Mouse (Mus musculus) limb, embryonic 15.5 days (tissue): Measurements from ENCODE around the gene Slc12a6. TPM values are rescaled to one million over a fixed set of nuclear protein-coding genes. Genes with fewer than 3 reads are reported as not detected.

Source experiments
- ATAC-seq: fragments of 200-750 bp; cut with Nextera tagmentation; 2 replicates; pipeline ENCODE4 v1.8.0; 2017; ENCODE audit warnings: low read depth, moderate TSS enrichment; ENCODE audit not compliant: insufficient number of reproducible peaks, low FRiP score, low TSS enrichment
- H3K27ac ChIP-seq: fragments of 300-500 bp; sonication (generic); 2 replicates; pipeline ENCODE4 v1.5.1; 2015; ENCODE audit warnings: moderate library complexity, mild to moderate bottlenecking, inconsistent platforms
- H3K27me3 ChIP-seq: fragments of 300-500 bp; sonication (generic); 2 replicates; pipeline ENCODE4 v1.6.1; 2015; ENCODE audit warnings: inconsistent platforms
- H3K36me3 ChIP-seq: fragments of 300-500 bp; sonication (generic); 2 replicates; pipeline ENCODE4 v1.6.1; 2015; ENCODE audit warnings: inconsistent platforms
- H3K4me1 ChIP-seq: fragments of 300-500 bp; sonication (generic); 2 replicates; pipeline ENCODE4 v1.6.1; 2015; ENCODE audit warnings: inconsistent platforms
- H3K4me2 ChIP-seq: fragments of 300-500 bp; sonication (generic); 2 replicates; pipeline ENCODE4 v1.6.1; 2015; ENCODE audit warnings: mild to moderate bottlenecking, inconsistent platforms
- H3K4me3 ChIP-seq: fragments of 300-500 bp; sonication (generic); 2 replicates; pipeline ENCODE4 v1.5.1; 2015; ENCODE audit warnings: mild to moderate bottlenecking, inconsistent platforms
- H3K9ac ChIP-seq: fragments of 300-500 bp; sonication (generic); 2 replicates; pipeline ENCODE4 v1.6.1; 2015; ENCODE audit warnings: inconsistent platforms
- H3K9me3 ChIP-seq: fragments of 300-500 bp; sonication (generic); 2 replicates; pipeline ENCODE4 v1.6.1; 2016; ENCODE audit warnings: inconsistent platforms
- WGBS: fragments of 180-500 bp; shearing (Covaris S2); methylation state at CpG from one replicate; pipeline ENCODE4 v1.1.7; 2015; 5-methylcytosine and 5-hydroxymethylcytosine counted together
- polyA plus RNA-seq: library from polyadenylated mRNA; unstranded; fragments of >200 nt; fragmentation: Nextera tagmentation; extraction: Ambion mirVana; gene quantifications from 2 replicates; pipeline ENCODE4 v1.2.1, GENCODE M21; 2015

Gene Slc12a6
- 8.0 and 8.6 TPM in 2 replicates for polyA plus RNA-seq

GRCm38 (mm10) chr2:112265448-112266241 lies at the start of gene Slc12a6:
Gene Slc12a6, plus strand, starts transcription at chr2:112265825.
- H3K27ac ChIP-seq: peak within 1 kb of the TSS; percentile 87
- 0% methylated on average over 66 of the region's 85 CpGs for WGBS
- peak within 1 kb of the TSS; percentile 74 for H3K9ac ChIP-seq
- H3K27me3 ChIP-seq: no peaks in the 10 kb centered on the region
- H3K9me3 ChIP-seq: no peaks in the 10 kb centered on the region
- H3K4me1 ChIP-seq: peaks cover 24% of the 10 kb centered on the region
- H3K4me2 ChIP-seq: peak within 1 kb of the TSS; percentile 74
- 0 out of 2 replicates have a peak, but pooled peaks cover 2% of the 10 kb centered on the region for H3K36me3 ChIP-seq
- ATAC-seq: peak; percentile 95
- H3K4me3 ChIP-seq: peak within 1 kb of the TSS; percentile 78

- Histone ChIP-seq H3K27ac (no peak overlapping the region), H3K4me3 (no peak overlapping the region), H3K9ac (no peak overlapping the region), H3K27me3 (no peaks in the 10 kb centered on the region), H3K4me2 (no peak overlapping the region), H3K4me1 (no peaks in the 10 kb centered on the region), H3K36me3 (no peaks in the 10 kb centered on the region), H3K9me3 (no peaks in the 10 kb centered on the region)
- 3% methylated on average over 1 of the region's 1 CpGs for WGBS
- no peak for ATAC-seq
These were observed 49.6 kb upstream of the Slc12a6 start for GRCm38 (mm10) chr2:112215977-112216376.

GRCm38 (mm10) chr2:112217614-112218013 lies 48.0 kb upstream of the Slc12a6 start:
- ATAC-seq: no peak
- no peak overlapping the region for H3K27ac ChIP-seq
- 72% methylated on average over 6 of the region's 6 CpGs for whole genome bisulfite sequencing

GRCm38 (mm10) chr2:112220880-112221279 lies 44.7 kb upstream of the Slc12a6 start:
- Histone ChIP-seq H3K4me3 (no peak overlapping the region), H3K4me1 (no peaks in the 10 kb centered on the region), H3K36me3 (no peaks in the 10 kb centered on the region), H3K9me3 (no peaks in the 10 kb centered on the region), H3K27ac (no peak overlapping the region), H3K27me3 (no peaks in the 10 kb centered on the region), H3K4me2 (no peak overlapping the region), H3K9ac (no peak overlapping the region)
- 83% methylated on average over 5 of the region's 5 CpGs for WGBS
- no peak for ATAC-seq

More at GRCm38 (mm10) chr2:112217614-112218013, 48.0 kb upstream of the Slc12a6 start:
- Histone ChIP-seq H3K27me3 (no peaks in the 10 kb centered on the region), H3K9ac (no peak overlapping the region), H3K9me3 (no peaks in the 10 kb centered on the region), H3K4me3 (no peak overlapping the region), H3K4me1 (no peaks in the 10 kb centered on the region), H3K4me2 (no peak overlapping the region), H3K36me3 (no peaks in the 10 kb centered on the region)

- no peak for ATAC-seq
- H3K27ac ChIP-seq: no peak overlapping the region
- 70% methylated on average over 5 of the region's 5 CpGs for WGBS
- no peaks in the 10 kb centered on the region for H3K27me3 ChIP-seq
- no peak overlapping the region for H3K4me3 ChIP-seq
- H3K4me2 ChIP-seq: no peak overlapping the region
- H3K9me3 ChIP-seq: no peaks in the 10 kb centered on the region
- H3K4me1 ChIP-seq: no peaks in the 10 kb centered on the region
- no peaks in the 10 kb centered on the region for H3K36me3 ChIP-seq
- H3K9ac ChIP-seq: no peak overlapping the region
These were observed 43.0 kb upstream of the Slc12a6 start for GRCm38 (mm10) chr2:112222607-112223006.

GRCm38 (mm10) chr2:112224356-112224755 lies 41.3 kb upstream of the Slc12a6 start:
- H3K27ac ChIP-seq: no peak overlapping the region
- H3K9me3 ChIP-seq: no peaks in the 10 kb centered on the region
- H3K4me1 ChIP-seq: no peaks in the 10 kb centered on the region
- no peak for ATAC-seq
- no peak overlapping the region for H3K4me2 ChIP-seq
- H3K9ac ChIP-seq: no peak overlapping the region
- H3K27me3 ChIP-seq: no peaks in the 10 kb centered on the region
- H3K36me3 ChIP-seq: no peaks in the 10 kb centered on the region
- no peak overlapping the region for H3K4me3 ChIP-seq
- WGBS: 53% methylated on average over 4 of the region's 4 CpGs

- H3K27me3 ChIP-seq: no peaks in the 10 kb centered on the region
- H3K4me3 ChIP-seq: no peak overlapping the region
- H3K4me2 ChIP-seq: no peak overlapping the region
- H3K9ac ChIP-seq: no peak overlapping the region
- ATAC-seq: no peak
- 93% methylated on average over 1 of the region's 1 CpGs for WGBS
- no peaks in the 10 kb centered on the region for H3K9me3 ChIP-seq
- no peak overlapping the region for H3K27ac ChIP-seq
- no peaks in the 10 kb centered on the region for H3K4me1 ChIP-seq
- H3K36me3 ChIP-seq: no peaks in the 10 kb centered on the region
These were observed 33.0 kb upstream of the Slc12a6 start for GRCm38 (mm10) chr2:112232623-112233022.

GRCm38 (mm10) chr2:112236620-112237019 lies 29.0 kb upstream of the Slc12a6 start:
- no peak overlapping the region for H3K4me2 ChIP-seq

GRCm38 (mm10) chr2:112238006-112238405 lies 27.6 kb upstream of the Slc12a6 start:
- Histone ChIP-seq H3K4me2 (no peak overlapping the region), H3K9me3 (no peaks in the 10 kb centered on the region), H3K4me3 (no peak overlapping the region), H3K9ac (no peak overlapping the region), H3K27ac (no peak overlapping the region), H3K27me3 (no peaks in the 10 kb centered on the region), H3K36me3 (no peaks in the 10 kb centered on the region), H3K4me1 (peaks cover 16% of the 10 kb centered on the region)
- ATAC-seq: no peak
- WGBS: 6% methylated on average over 4 of the region's 4 CpGs

More at GRCm38 (mm10) chr2:112236620-112237019, 29.0 kb upstream of the Slc12a6 start:
- ATAC-seq: no peak
- Histone ChIP-seq H3K27me3 (no peaks in the 10 kb centered on the region), H3K9ac (no peak overlapping the region), H3K27ac (no peak overlapping the region), H3K9me3 (no peaks in the 10 kb centered on the region), H3K4me1 (peaks cover 16% of the 10 kb centered on the region), H3K4me3 (no peak overlapping the region), H3K36me3 (no peaks in the 10 kb centered on the region)
- WGBS: 86% methylated on average over 2 of the region's 2 CpGs

GRCm38 (mm10) chr2:112239212-112239934 lies 26.3 kb upstream of the Slc12a6 start, which contains the start of gene Lpcat4:
Gene Lpcat4, plus strand, starts transcription at chr2:112239468.
- peaks cover 6% of the 10 kb centered on the region; the same call in 1 of the 2 replicates for H3K36me3 ChIP-seq
- H3K4me1 ChIP-seq: peaks cover 16% of the 10 kb centered on the region
- peak; percentile 82 for ATAC-seq
- H3K27ac ChIP-seq: peak within 1 kb of the TSS; percentile 94
- no peaks in the 10 kb centered on the region for H3K9me3 ChIP-seq
- peak within 1 kb of the TSS; percentile 93 for H3K4me2 ChIP-seq
- H3K9ac ChIP-seq: peak within 1 kb of the TSS; percentile 66
- no peaks in the 10 kb centered on the region for H3K27me3 ChIP-seq
- WGBS: under 1% methylated on average over 70 of the region's 94 CpGs
- peak within 1 kb of the TSS; percentile 85 for H3K4me3 ChIP-seq

- Histone ChIP-seq H3K9ac (peak overlapping the region; percentile 66), H3K4me3 (peak overlapping the region; percentile 85), H3K9me3 (no peaks in the 10 kb centered on the region), H3K36me3 (peaks cover 11% of the 10 kb centered on the region; the same call in 1 of the 2 replicates), H3K27ac (peak overlapping the region; percentile 94), H3K27me3 (no peaks in the 10 kb centered on the region), H3K4me1 (peaks cover 16% of the 10 kb centered on the region), H3K4me2 (peak overlapping the region; percentile 93)
- ATAC-seq: 0 out of 2 replicates have a peak, but pooled peaks have one; percentile 27
- WGBS: under 1% methylated on average over 28 of the region's 28 CpGs
These were observed 25.5 kb upstream of the Slc12a6 start for GRCm38 (mm10) chr2:112239935-112240721.
